Mouse (Mus musculus) forebrain, embryonic 14.5 days (tissue): ENCODE results near the gene Foxp1. TPM values are rescaled to one million over a fixed set of nuclear protein-coding genes. Genes with fewer than 3 reads are reported as not detected.

Experiments used
- ATAC-seq: fragments of 200-750 bp; cut with Nextera tagmentation; 2 replicates; pipeline ENCODE4 v1.8.0; 2017; ENCODE audit warnings: mild to moderate bottlenecking, moderate library complexity
- DNase-seq: peaks from one replicate; pipeline ENCODE4 v3.0.0-alpha.2; 2015; ENCODE audit warnings: low spot score
- H3K27ac ChIP-seq: fragments of 300-500 bp; sonication (generic); 2 replicates; pipeline ENCODE4 v1.5.1; 2014; ENCODE audit warnings: low read depth, mild to moderate bottlenecking, control low read depth, low read length, moderate library complexity
- H3K27me3 ChIP-seq: fragments of 300-500 bp; sonication (generic); replicated peaks from 2 replicates; pipeline ENCODE4 v1.6.1; 2014; ENCODE audit warnings: low read length, control low read depth, mixed read lengths; ENCODE audit not compliant: control insufficient read depth, insufficient read depth
- H3K36me3 ChIP-seq: fragments of 300-500 bp; sonication (generic); 2 replicates; pipeline ENCODE4 v1.6.1; 2014; ENCODE audit warnings: low read length, control low read depth; ENCODE audit not compliant: control insufficient read depth, insufficient read depth
- H3K4me1 ChIP-seq: fragments of 300-500 bp; sonication (generic); 2 replicates; pipeline ENCODE4 v1.6.1; 2014; ENCODE audit warnings: antibody characterized with exemption, low read length, control low read depth; ENCODE audit not compliant: control insufficient read depth, insufficient read depth
- H3K4me2 ChIP-seq: fragments of 300-500 bp; sonication (generic); 2 replicates; pipeline ENCODE4 v1.6.1; 2014; ENCODE audit warnings: mild to moderate bottlenecking, control low read depth, low read length
- H3K4me3 ChIP-seq: fragments of 300-500 bp; sonication (generic); 2 replicates; pipeline ENCODE4 v1.5.1; 2014; ENCODE audit warnings: low read depth, low read length, control low read depth
- H3K9ac ChIP-seq: fragments of 300-500 bp; sonication (generic); 2 replicates; pipeline ENCODE4 v1.6.1; 2014; ENCODE audit warnings: mild to moderate bottlenecking, low read length, control low read depth, moderate library complexity
- H3K9me3 ChIP-seq: fragments of 300-500 bp; sonication (generic); replicated peaks from 2 replicates; pipeline ENCODE4 v1.6.1; 2016; ENCODE audit warnings: low read length, control low read depth, mixed read lengths; ENCODE audit not compliant: control insufficient read depth
- WGBS: fragments of 180-500 bp; shearing (Covaris S2); extraction: QIAGEN DNeasy Blood & Tissue Kit; methylation state at CpG from one replicate; pipeline ENCODE4 v1.1.7; 2014; 5-methylcytosine and 5-hydroxymethylcytosine counted together
- polyA plus RNA-seq: library from polyadenylated mRNA; unstranded; fragments of >200 nt; fragmentation: Nextera tagmentation; extraction: Ambion mirVana; gene quantifications from 2 replicates; pipeline ENCODE4 v1.2.1, GENCODE M21; 2014

Foxp1 gene
- polyA plus RNA-seq, 1 experiment from 2014 or later, result 63.3 TPM

DNA sequence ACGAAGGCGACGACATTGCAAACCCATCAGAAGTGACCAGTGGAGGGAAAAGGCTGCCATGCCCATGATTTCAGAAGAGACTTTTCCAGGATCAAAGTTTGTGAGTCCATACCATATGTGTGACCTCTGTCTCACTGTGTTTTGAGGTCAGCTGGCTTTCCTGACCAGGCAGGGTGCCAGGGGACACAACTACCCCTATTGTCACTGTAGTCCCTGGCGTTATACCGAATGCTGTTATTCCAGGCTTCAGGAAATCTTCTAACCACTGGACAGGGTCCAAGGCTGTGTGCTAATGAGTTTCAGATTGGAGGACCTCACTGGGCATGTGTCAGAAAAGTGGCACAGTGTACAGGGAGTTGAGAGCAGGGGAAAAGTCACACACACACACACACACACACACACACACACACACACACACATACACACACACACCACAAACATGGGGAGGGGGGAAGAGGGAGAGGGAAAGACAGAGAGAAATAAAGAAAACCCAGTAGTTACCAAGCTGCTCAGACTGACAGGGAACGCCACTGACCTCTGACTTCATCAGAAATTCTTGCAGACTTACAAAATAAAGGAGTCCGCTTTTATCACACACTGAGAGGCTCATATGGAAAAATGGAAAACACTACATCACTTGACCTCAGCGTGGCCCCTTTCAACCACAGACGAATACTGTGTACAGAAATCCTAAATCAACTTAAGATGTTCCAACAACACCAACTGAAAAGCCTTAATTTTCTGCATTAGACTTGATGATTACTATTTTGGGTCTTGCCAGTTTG lies 456.8 kb downstream of the Foxp1 start:
- 69% methylated on average over 9 of the region's 9 CpGs for WGBS
- Histone ChIP-seq H3K9ac (no peak overlapping the region), H3K27ac (no peak overlapping the region), H3K4me1 (peaks cover 3% of the 10 kb centered on the region; the same call in 1 of the 2 replicates), H3K27me3 (0 out of 2 replicates have a peak, but pooled peaks cover 3% of the 10 kb centered on the region), H3K36me3 (no peaks in the 10 kb centered on the region), H3K4me3 (no peak overlapping the region), H3K9me3 (no peaks in the 10 kb centered on the region), H3K4me2 (no peak overlapping the region)
- ATAC-seq (no peak), DNase-seq (peak; percentile 33)

DNA sequence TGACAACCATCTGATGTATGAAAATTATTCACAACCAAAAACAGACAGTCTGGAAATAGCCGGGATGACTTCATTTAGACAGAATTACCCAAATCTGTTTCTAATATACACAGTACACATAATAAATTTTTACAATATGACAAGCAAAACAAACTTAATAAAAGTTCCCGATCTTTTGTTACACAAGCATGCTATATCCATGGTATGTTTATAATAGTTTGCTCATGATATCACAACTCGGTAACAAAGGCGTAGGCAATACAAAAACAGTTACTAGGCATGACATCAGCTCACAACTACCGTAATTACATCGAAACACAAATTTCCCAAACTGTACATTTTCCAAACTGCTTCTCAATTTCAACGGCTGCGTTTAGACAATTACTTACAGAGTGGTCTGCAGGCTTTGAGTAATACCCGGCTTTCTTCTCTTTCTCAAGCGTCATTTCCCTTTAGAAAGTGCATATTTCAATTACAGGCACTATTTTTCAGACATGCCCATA lies 458.5 kb downstream of the Foxp1 start:
- H3K9me3 ChIP-seq, result no peaks in the 10 kb centered on the region
- 89% methylated on average over 10 of the region's 10 CpGs for WGBS
- no peaks in the 10 kb centered on the region for H3K27me3 ChIP-seq
- no peak overlapping the region for H3K4me3 ChIP-seq
- no peak overlapping the region for H3K9ac ChIP-seq
- ATAC-seq (no peak), DNase-seq (no peak)
- H3K27ac ChIP-seq, result no peak overlapping the region
- H3K4me2 ChIP-seq, result no peak overlapping the region
- peaks cover 3% of the 10 kb centered on the region; the same call in 1 of the 2 replicates for H3K4me1 ChIP-seq
- H3K36me3 ChIP-seq, result no peaks in the 10 kb centered on the region

DNA sequence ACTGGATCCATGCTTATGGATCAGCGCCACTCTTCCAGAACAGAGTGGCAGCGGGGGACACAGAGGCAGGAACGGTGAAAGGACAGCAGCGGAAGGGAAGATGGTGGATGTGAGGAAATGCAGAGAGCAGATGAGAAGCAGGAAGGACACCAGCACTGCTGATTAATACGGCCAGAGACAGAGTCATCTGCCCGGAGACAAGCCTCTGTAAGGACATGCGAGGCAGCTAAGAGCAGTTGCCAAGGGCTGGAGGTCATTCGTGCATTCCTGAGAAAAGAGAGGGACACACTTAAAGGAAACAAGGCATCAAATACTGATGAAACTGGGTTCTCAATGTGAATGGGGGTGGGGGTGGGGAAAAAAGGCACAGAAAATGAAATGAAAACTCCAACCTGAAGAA lies 459.6 kb downstream of the Foxp1 start:
- Histone ChIP-seq H3K9ac (no peak overlapping the region), H3K27ac (no peak overlapping the region), H3K4me3 (no peak overlapping the region), H3K4me1 (peaks cover 3% of the 10 kb centered on the region; the same call in 1 of the 2 replicates), H3K36me3 (no peaks in the 10 kb centered on the region), H3K9me3 (no peaks in the 10 kb centered on the region), H3K4me2 (no peak overlapping the region), H3K27me3 (no peaks in the 10 kb centered on the region)
- ATAC-seq (no peak), DNase-seq (no peak)
- 97% methylated on average over 8 of the region's 8 CpGs for WGBS

DNA sequence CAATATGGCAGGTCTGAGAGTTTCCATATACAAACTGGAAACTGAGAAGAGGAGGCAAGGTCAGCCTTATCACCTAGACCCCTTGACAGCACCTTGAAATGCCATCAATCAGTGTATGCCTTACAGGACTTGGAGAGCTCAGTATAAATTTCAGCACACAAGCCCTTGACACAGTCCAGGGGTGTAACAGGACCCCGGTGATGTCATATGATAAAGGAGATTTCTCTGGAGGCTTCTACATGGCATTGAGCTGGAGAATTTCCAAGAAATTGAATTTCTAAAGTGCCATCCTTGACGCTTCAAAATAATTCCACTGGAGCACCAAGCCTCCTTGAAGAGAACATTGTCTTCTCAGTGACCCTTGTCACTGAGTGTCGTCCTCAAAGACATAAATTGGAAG lies 463.8 kb downstream of the Foxp1 start:
- no peak overlapping the region for H3K4me3 ChIP-seq
- H3K27ac ChIP-seq, result no peak overlapping the region
- H3K9ac ChIP-seq, result no peak overlapping the region
- no peaks in the 10 kb centered on the region for H3K4me1 ChIP-seq
- H3K9me3 ChIP-seq, result no peaks in the 10 kb centered on the region
- H3K27me3 ChIP-seq, result no peaks in the 10 kb centered on the region
- 69% methylated on average over 3 of the region's 3 CpGs for WGBS
- H3K36me3 ChIP-seq, result no peaks in the 10 kb centered on the region
- DNase-seq, result no peak
- H3K4me2 ChIP-seq, result no peak overlapping the region
- ATAC-seq, result no peak

GRCm38 (mm10) chr6:99057113-99057553 lies 465.4 kb downstream of the Foxp1 start:
- Histone ChIP-seq H3K36me3 (no peaks in the 10 kb centered on the region), H3K4me3 (no peak overlapping the region), H3K4me2 (no peak overlapping the region), H3K9ac (no peak overlapping the region), H3K4me1 (no peaks in the 10 kb centered on the region), H3K27ac (no peak overlapping the region), H3K9me3 (no peaks in the 10 kb centered on the region), H3K27me3 (no peaks in the 10 kb centered on the region)
- DNase-seq, result no peak
- ATAC-seq, result no peak
- 97% methylated on average over 4 of the region's 4 CpGs for WGBS

GRCm38 (mm10) chr6:99056379-99056778 lies 466.1 kb downstream of the Foxp1 start:
- ATAC-seq (no peak), DNase-seq (no peak)
- WGBS, result 75% methylated on average over 2 of the region's 2 CpGs

GRCm38 (mm10) chr6:99053998-99054397 lies 468.5 kb downstream of the Foxp1 start:
- Histone ChIP-seq H3K4me1 (no peaks in the 10 kb centered on the region), H3K36me3 (no peaks in the 10 kb centered on the region), H3K4me2 (no peak overlapping the region), H3K9me3 (no peaks in the 10 kb centered on the region), H3K27me3 (no peaks in the 10 kb centered on the region), H3K4me3 (no peak overlapping the region), H3K9ac (no peak overlapping the region), H3K27ac (no peak overlapping the region)
- DNase-seq (no peak), ATAC-seq (no peak)
- WGBS, result 91% methylated on average over 2 of the region's 2 CpGs

More at GRCm38 (mm10) chr6:99056379-99056778, 466.1 kb downstream of the Foxp1 start:
- no peak overlapping the region for H3K4me3 ChIP-seq
- no peak overlapping the region for H3K9ac ChIP-seq
- H3K36me3 ChIP-seq, result no peaks in the 10 kb centered on the region
- H3K4me2 ChIP-seq, result no peak overlapping the region
- H3K9me3 ChIP-seq, result no peaks in the 10 kb centered on the region
- H3K4me1 ChIP-seq, result no peaks in the 10 kb centered on the region
- H3K27me3 ChIP-seq, result no peaks in the 10 kb centered on the region
- H3K27ac ChIP-seq, result no peak overlapping the region

DNA sequence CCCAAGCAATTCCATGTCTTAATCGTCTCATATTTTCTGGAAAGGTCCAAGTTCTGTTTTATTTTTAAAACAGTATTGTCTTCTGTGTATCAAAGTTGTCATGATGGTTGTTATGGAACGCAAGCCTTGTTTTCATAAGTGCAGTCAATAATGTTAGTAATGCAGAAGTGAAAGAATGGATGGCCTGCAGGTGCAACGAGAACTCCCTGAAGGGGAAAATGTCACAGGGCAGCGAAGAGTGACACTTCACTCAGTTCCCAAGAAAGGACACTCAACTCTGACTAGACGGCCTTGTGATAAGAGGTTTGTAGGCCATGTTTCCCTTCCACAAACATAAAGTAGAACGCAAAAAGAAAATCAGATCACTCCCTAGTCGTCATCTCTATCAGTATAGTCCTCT lies 469.4 kb downstream of the Foxp1 start:
- no peaks in the 10 kb centered on the region for H3K27me3 ChIP-seq
- H3K9me3 ChIP-seq, result no peaks in the 10 kb centered on the region
- no peaks in the 10 kb centered on the region for H3K36me3 ChIP-seq
- 92% methylated on average over 7 of the region's 7 CpGs for WGBS
- no peaks in the 10 kb centered on the region for H3K4me1 ChIP-seq
- no peak overlapping the region for H3K9ac ChIP-seq
- H3K27ac ChIP-seq, result no peak overlapping the region
- no peak overlapping the region for H3K4me2 ChIP-seq
- H3K4me3 ChIP-seq, result no peak overlapping the region
- DNase-seq (no peak), ATAC-seq (no peak)

DNA sequence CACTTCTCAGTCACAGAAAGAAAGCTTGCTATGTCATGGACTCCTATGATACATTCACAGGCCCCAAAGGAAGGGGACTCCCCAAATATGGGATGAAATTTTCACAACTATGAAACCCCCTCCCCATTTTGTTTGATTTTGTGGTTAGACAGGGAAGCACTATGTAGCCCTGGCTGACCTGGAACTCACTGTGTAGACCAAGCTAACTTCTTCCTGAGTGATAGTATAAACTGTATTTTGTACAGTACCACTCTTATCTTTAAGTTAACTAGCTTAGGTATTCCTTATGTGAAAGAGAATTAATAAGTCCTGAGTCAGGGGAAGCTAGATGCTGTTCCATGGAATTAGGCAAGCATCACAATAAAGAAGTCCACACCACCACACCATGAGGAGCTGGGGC lies 470.8 kb downstream of the Foxp1 start:
- Histone ChIP-seq H3K27ac (no peak overlapping the region), H3K4me2 (no peak overlapping the region), H3K36me3 (no peaks in the 10 kb centered on the region), H3K4me1 (no peaks in the 10 kb centered on the region), H3K27me3 (no peaks in the 10 kb centered on the region), H3K9ac (no peak overlapping the region), H3K9me3 (no peaks in the 10 kb centered on the region), H3K4me3 (no peak overlapping the region)
- ATAC-seq, result no peak
- DNase-seq, result no peak
